Mouse (Mus musculus) heart, postnatal 25 days (tissue): ENCODE measurements around the gene Mccc1. TPM values are rescaled to one million over a fixed set of nuclear protein-coding genes. Genes with fewer than 3 reads are reported as not detected.

Experiments
- DNase-seq: peaks from one replicate; pipeline ENCODE4 v3.0.0; 2022; ENCODE audit warnings: low spot score
- intact Hi-C: fragments of 180-260 bp; cut with DNase I; formaldehyde crosslinking; loops from one replicate; pipeline ENCODE4 v1.15.1; 2025
- total RNA-seq, 2 experiments: library from RNA; stranded (reverse); gene quantifications; 2 replicates each; pipeline ENCODE4 v1.2.3; 2021

Gene Mccc1
- total RNA-seq, 2 experiments from 2014 or later: 79.4 to 87.1 TPM

GRCm38 (mm10) chr3:35925852-35926251 is 74.6 kb downstream of the Mccc1 start:
- intact Hi-C loops: no loop called here
- no peak for DNase-seq

GRCm38 (mm10) chr3:35924007-35924406 is 76.5 kb downstream of the Mccc1 start:
- DNase-seq: no peak
- intact Hi-C loops: no loop called here

GRCm38 (mm10) chr3:35923495-35923894 is 77.0 kb downstream of the Mccc1 start:
- intact Hi-C loops: no loop called here
- DNase-seq: no peak

- intact Hi-C loops: no loop called here
Observed at GRCm38 (mm10) chr3:35922522-35922921, 78.0 kb downstream of the Mccc1 start.

GRCm38 (mm10) chr3:35918229-35918628 is 82.2 kb downstream of the Mccc1 start:
- intact Hi-C loops: no loop called here
- DNase-seq: no peak

More at GRCm38 (mm10) chr3:35922522-35922921, 78.0 kb downstream of the Mccc1 start:
- DNase-seq: no peak

Other genes with a start within 250 kb of the Mccc1 start
- gene Atp11b, start 246.6 kb downstream of the Mccc1 start, total RNA-seq: 10 to 100 TPM; 25.5 to 33.1 TPM
- gene Dcun1d1, start 63.2 kb downstream of the Mccc1 start, total RNA-seq: 10 to 100 TPM; 55.8 to 59.2 TPM
- not detected for gene Ccdc144b, start 52.9 kb upstream of the Mccc1 start, total RNA-seq
- gene Acad9, start 65.3 kb upstream of the Mccc1 start, total RNA-seq: 10 to 100 TPM; 42.5 to 48.7 TPM
- 1 to 10 TPM; 3.7 TPM for gene D3Ertd254e, start 150.3 kb upstream of the Mccc1 start, total RNA-seq
- gene Qrfpr, start 221.6 kb upstream of the Mccc1 start, total RNA-seq: not detected